Mouse (Mus musculus) myocyte (in vitro differentiated cells): ENCODE measurements around the gene S100a4. TPM values are rescaled to one million over a fixed set of nuclear protein-coding genes. Genes with fewer than 3 reads are reported as not detected.

ENCODE experiments used
- H3K27me3 ChIP-seq: one replicate; pipeline ENCODE4 v1.6.1; 2011; ENCODE audit not compliant: control insufficient read depth, insufficient read depth, insufficient read length
- H3K36me3 ChIP-seq: one replicate; pipeline ENCODE4 v1.6.1; 2011; ENCODE audit not compliant: control insufficient read depth, insufficient read depth
- H3K4me2 ChIP-seq: one replicate; pipeline ENCODE4 v1.6.1; 2011; ENCODE audit warnings: low read depth, control low read depth
- H3K4me3 ChIP-seq: one replicate; pipeline ENCODE4 v1.5.1; 2011; ENCODE audit warnings: mild to moderate bottlenecking, control low read depth, moderate library complexity
- H3K79me2 ChIP-seq: one replicate; pipeline ENCODE4 v1.6.1; 2011; ENCODE audit not compliant: control insufficient read depth, insufficient read depth
- H3ac ChIP-seq: one replicate; pipeline ENCODE4 v1.6.1; 2011; ENCODE audit not compliant: control insufficient read depth, insufficient read length
- CEBPB ChIP-seq: IDR thresholded peaks from 2 replicates; pipeline ENCODE4 v1.6.1; 2011; ENCODE audit warnings: mild to moderate bottlenecking, moderate library complexity; ENCODE audit not compliant: poor library complexity, insufficient read depth, severe bottlenecking
- E2F4 ChIP-seq: IDR thresholded peaks from one replicate; pipeline ENCODE4 v1.6.1; 2011; ENCODE audit warnings: mild to moderate bottlenecking, control low read depth, moderate library complexity; ENCODE audit not compliant: insufficient read depth
- MAX ChIP-seq: IDR thresholded peaks from one replicate; pipeline ENCODE4 v1.6.1; 2011; ENCODE audit warnings: low read depth, mild to moderate bottlenecking, control low read depth
- MYOD1 ChIP-seq, 3 experiments: IDR thresholded peaks; one replicate each; pipeline ENCODE4 v1.6.1; 2011; ENCODE audit warnings: control low read depth in 2 of 3, low read depth in 2 of 3, mild to moderate bottlenecking in 2 of 3, moderate library complexity in 1 of 3; ENCODE audit not compliant: insufficient read length in 2 of 3, control insufficient read depth in 1 of 3
- MYOG ChIP-seq, 3 experiments: IDR thresholded peaks; one replicate each; pipeline ENCODE4 v1.6.1; 2011; ENCODE audit warnings: control low read depth in 2 of 3, low read depth in 2 of 3, mild to moderate bottlenecking in 2 of 3; ENCODE audit not compliant: insufficient read length in 2 of 3, control insufficient read depth in 1 of 3, insufficient read depth in 1 of 3
- POLR2A ChIP-seq: IDR thresholded peaks from one replicate; pipeline ENCODE4 v1.6.1; 2011; ENCODE audit warnings: low read depth, mild to moderate bottlenecking, control low read depth, moderate library complexity; ENCODE audit not compliant: insufficient read length
- POLR2AphosphoS2 ChIP-seq: IDR thresholded peaks from one replicate; pipeline ENCODE4 v1.6.1; 2011; ENCODE audit warnings: low read depth, control low read depth; ENCODE audit not compliant: insufficient read length
- REST ChIP-seq: IDR thresholded peaks from one replicate; pipeline ENCODE4 v1.6.1; 2011; ENCODE audit warnings: mild to moderate bottlenecking, control low read depth, moderate library complexity; ENCODE audit not compliant: insufficient read depth, insufficient read length
- SRF ChIP-seq: IDR thresholded peaks from one replicate; pipeline ENCODE4 v1.6.1; 2011; ENCODE audit warnings: low read depth; ENCODE audit not compliant: control insufficient read depth, insufficient read length
- TCF12 ChIP-seq: IDR thresholded peaks from one replicate; pipeline ENCODE4 v1.6.1; 2011; ENCODE audit warnings: mild to moderate bottlenecking, control low read depth; ENCODE audit not compliant: poor library complexity, insufficient read depth, severe bottlenecking
- TCF3 ChIP-seq: IDR thresholded peaks from one replicate; pipeline ENCODE4 v1.6.1; 2011; ENCODE audit warnings: low read depth, control low read depth; ENCODE audit not compliant: insufficient read length
- USF1 ChIP-seq: IDR thresholded peaks from one replicate; pipeline ENCODE4 v1.6.1; 2011; ENCODE audit warnings: low read depth, mild to moderate bottlenecking, control low read depth, moderate library complexity
- polyA plus RNA-seq: library from polyadenylated mRNA; unstranded; fragments of >200 nt; fragmentation: generic; extraction: Trizol; gene quantifications from one replicate; pipeline ENCODE4 v1.2.1, GENCODE M21; 2012; ENCODE audit warnings: missing spikeins

S100a4 gene
- polyA plus RNA-seq, 1 experiment, result 3,627 TPM

GRCm38 (mm10) chr3:90600458-90601195 lies 2.9 kb upstream of the S100a4 start:
- Histone ChIP-seq H3K27me3 (no peaks in the 10 kb centered on the region), H3K4me2 (peak overlapping the region; percentile 67), H3K79me2 (peaks cover 27% of the 10 kb centered on the region), H3K4me3 (no peak overlapping the region), H3K36me3 (no peaks in the 10 kb centered on the region), H3ac (no peak overlapping the region)
- TF ChIP-seq MYOG (IDR thresholded peaks at IDR 0.05; ENCODE audit: control insufficient read depth in 1 of 3, insufficient read depth in 1 of 3, insufficient read length in 2 of 3, low read depth in 2 of 3) (no peak), USF1 (no peak), POLR2A (no peak), CEBPB (no peak), MAX (no peak), E2F4 (no peak), TCF3 (no peak), TCF12 (no peak)

- peak within 1 kb of the TSS; percentile 41 for H3K4me3 ChIP-seq
Measured at GRCm38 (mm10) chr3:90601486-90602110, 2.0 kb upstream of the S100a4 start, which contains the start of gene Gm42674. Gene Gm42674 (plus strand): TSS chr3:90601904.

GRCm38 (mm10) chr3:90604416-90604815 lies 845 bp downstream of the S100a4 start:
- Histone ChIP-seq H3K4me2 (peak overlapping the region; percentile 97), H3K79me2 (peaks cover 31% of the 10 kb centered on the region), H3K36me3 (no peaks in the 10 kb centered on the region), H3K4me3 (peak overlapping the region; percentile 41), H3K27me3 (no peaks in the 10 kb centered on the region), H3ac (no peak overlapping the region)
- TF ChIP-seq POLR2A, result peak; percentile 20
- TF ChIP-seq SRF, result no peak
- peak in 2 of 3 experiments; percentile 4 to 68 for TF ChIP-seq MYOG (IDR thresholded peaks at IDR 0.05; ENCODE audit: control insufficient read depth in 1 of 3, insufficient read depth in 1 of 3, insufficient read length in 2 of 3, low read depth in 2 of 3)
- TF ChIP-seq E2F4, result no peak
- TF ChIP-seq TCF3, result no peak
- TF ChIP-seq CEBPB, result 0 out of 2 replicates have a peak, but pooled peaks have one; percentile 3
- TF ChIP-seq TCF12, result peak; percentile 38
- peak in 2 of 3 experiments; percentile 32 to 45 for TF ChIP-seq MYOD1 (IDR thresholded peaks at IDR 0.05; ENCODE audit: control insufficient read depth in 1 of 3, insufficient read length in 2 of 3, low read depth in 2 of 3)
- peak; percentile 46 for TF ChIP-seq USF1
- no peak for TF ChIP-seq REST
- TF ChIP-seq POLR2AphosphoS2, result peak; percentile 49
- no peak for TF ChIP-seq MAX

More at GRCm38 (mm10) chr3:90601486-90602110, 2.0 kb upstream of the S100a4 start, which contains the start of gene Gm42674:
- Histone ChIP-seq H3K27me3 (no peaks in the 10 kb centered on the region), H3K36me3 (no peaks in the 10 kb centered on the region), H3ac (no peak within 1 kb of the TSS), H3K79me2 (peaks cover 31% of the 10 kb centered on the region), H3K4me2 (peak within 1 kb of the TSS; percentile 87)
- TF ChIP-seq POLR2A (no peak), USF1 (no peak), MAX (no peak), TCF3 (no peak)

GRCm38 (mm10) chr3:90605049-90605448 lies 1.5 kb downstream of the S100a4 start:
- Histone ChIP-seq H3K4me2 (peak overlapping the region; percentile 97), H3K36me3 (no peaks in the 10 kb centered on the region), H3K4me3 (peak overlapping the region; percentile 41), H3K79me2 (peaks cover 31% of the 10 kb centered on the region), H3K27me3 (no peaks in the 10 kb centered on the region), H3ac (no peak overlapping the region)
- TF ChIP-seq POLR2A (peak; percentile 25), MYOG (IDR thresholded peaks at IDR 0.05; ENCODE audit: control insufficient read depth in 1 of 3, insufficient read depth in 1 of 3, insufficient read length in 2 of 3, low read depth in 2 of 3) (no peak), USF1 (peak; percentile 85), POLR2AphosphoS2 (peak; percentile 25), CEBPB (no peak)

- TF ChIP-seq POLR2AphosphoS2 (peak; percentile 6), POLR2A (no peak), MAX (no peak), USF1 (no peak), MYOD1 (IDR thresholded peaks at IDR 0.05; ENCODE audit: control insufficient read depth in 1 of 3, insufficient read length in 2 of 3, low read depth in 2 of 3) (no peak), MYOG (IDR thresholded peaks at IDR 0.05; ENCODE audit: control insufficient read depth in 1 of 3, insufficient read depth in 1 of 3, insufficient read length in 2 of 3, low read depth in 2 of 3) (no peak), SRF (no peak), TCF12 (no peak)
- Histone ChIP-seq H3K4me2 (peak overlapping the region; percentile 97), H3K4me3 (peak overlapping the region; percentile 41)
Measured at GRCm38 (mm10) chr3:90605736-90606135, 2.2 kb downstream of the S100a4 start.

More at GRCm38 (mm10) chr3:90605736-90606135, 2.2 kb downstream of the S100a4 start:
- Histone ChIP-seq H3K79me2 (peaks cover 31% of the 10 kb centered on the region), H3K36me3 (no peaks in the 10 kb centered on the region), H3ac (no peak overlapping the region), H3K27me3 (no peaks in the 10 kb centered on the region)
